Mouse (Mus musculus): ENCODE results near the gene 3110009E18Rik. TPM values are rescaled to one million over a fixed set of nuclear protein-coding genes. Genes with fewer than 3 reads are reported as not detected.

3110009E18Rik gene
- polyA plus RNA-seq, 2 experiments, result 3.5 to 10.4 TPM

GRCm38 (mm10) chr1:120161502-120161901 lies 40.5 kb downstream of the 3110009E18Rik start:
- DNase-seq (ENCODE audit: low read depth in 3 of 3, low spot score in 3 of 3) (no peak), ATAC-seq (ENCODE audit: insufficient read depth) (no peak)
- Histone ChIP-seq H3K36me3 (replicated peaks; ENCODE audit: control insufficient read depth, insufficient read depth, low read depth) (no peaks in the 10 kb centered on the region), H3K9ac (replicated peaks) (no peak overlapping the region), H3K27ac (no peak overlapping the region), H3K27me3 (ENCODE audit: control insufficient read depth, insufficient read depth, low read length) (no peaks in the 10 kb centered on the region), H3K4me1 (replicated peaks; ENCODE audit: control insufficient read depth in 2 of 2, insufficient read depth in 2 of 2, low read length in 1 of 2) (no peaks in the 10 kb centered on the region), H3K9me3 (ENCODE audit: control insufficient read depth, low read length) (no peaks in the 10 kb centered on the region), H3K4me2 (ENCODE audit: low read depth) (no peak overlapping the region), H3K4me3 (ENCODE audit: insufficient read depth in 1 of 2, low read depth in 2 of 2, low read length in 2 of 2) (no peak overlapping the region)
- TF ChIP-seq EP300 (IDR thresholded peaks at IDR 0.05; ENCODE audit: low read depth) (no peak), CTCF (IDR thresholded peaks at IDR 0.05; ENCODE audit: low read depth) (no peak)
- 77% methylated on average over 5 of the region's 5 CpGs for WGBS (ENCODE audit: insufficient replicate concordance)

GRCm38 (mm10) chr1:120162616-120163015 lies 41.6 kb downstream of the 3110009E18Rik start:
- Histone ChIP-seq H3K4me3 (ENCODE audit: insufficient read depth in 1 of 2, low read depth in 2 of 2, low read length in 2 of 2) (no peak overlapping the region), H3K27me3 (ENCODE audit: control insufficient read depth, insufficient read depth, low read length) (no peaks in the 10 kb centered on the region), H3K4me2 (ENCODE audit: low read depth) (no peak overlapping the region), H3K27ac (no peak overlapping the region), H3K9me3 (ENCODE audit: control insufficient read depth, low read length) (no peaks in the 10 kb centered on the region), H3K4me1 (replicated peaks; ENCODE audit: control insufficient read depth in 2 of 2, insufficient read depth in 2 of 2, low read length in 1 of 2) (no peaks in the 10 kb centered on the region), H3K36me3 (replicated peaks; ENCODE audit: control insufficient read depth, insufficient read depth, low read depth) (no peaks in the 10 kb centered on the region), H3K9ac (replicated peaks) (no peak overlapping the region)
- no peak for DNase-seq (ENCODE audit: low read depth in 3 of 3, low spot score in 3 of 3)
- ATAC-seq (ENCODE audit: insufficient read depth), result no peak
- 21% methylated on average over 1 of the region's 1 CpGs for WGBS (ENCODE audit: insufficient replicate concordance)
- TF ChIP-seq CTCF (IDR thresholded peaks at IDR 0.05; ENCODE audit: low read depth), result no peak
- no peak for TF ChIP-seq EP300 (IDR thresholded peaks at IDR 0.05; ENCODE audit: low read depth)

GRCm38 (mm10) chr1:120168016-120168415 lies 47.0 kb downstream of the 3110009E18Rik start:
- no peak overlapping the region for H3K4me2 ChIP-seq (ENCODE audit: low read depth)
- no peaks in the 10 kb centered on the region for H3K27me3 ChIP-seq (ENCODE audit: control insufficient read depth, insufficient read depth, low read length)
- H3K4me1 ChIP-seq (replicated peaks; ENCODE audit: control insufficient read depth in 2 of 2, insufficient read depth in 2 of 2, low read length in 1 of 2), result no peaks in the 10 kb centered on the region
- H3K36me3 ChIP-seq (replicated peaks; ENCODE audit: control insufficient read depth, insufficient read depth, low read depth), result no peaks in the 10 kb centered on the region
- no peak for TF ChIP-seq EP300 (IDR thresholded peaks at IDR 0.05; ENCODE audit: low read depth)
- TF ChIP-seq CTCF (IDR thresholded peaks at IDR 0.05; ENCODE audit: low read depth), result no peak
- no peak overlapping the region for H3K27ac ChIP-seq
- DNase-seq (ENCODE audit: low read depth in 3 of 3, low spot score in 3 of 3) (no peak), ATAC-seq (ENCODE audit: insufficient read depth) (no peak)
- WGBS (ENCODE audit: insufficient replicate concordance), result 67% methylated on average over 4 of the region's 4 CpGs
- no peak overlapping the region for H3K9ac ChIP-seq (replicated peaks)
- H3K9me3 ChIP-seq (ENCODE audit: control insufficient read depth, low read length), result no peaks in the 10 kb centered on the region
- no peak overlapping the region for H3K4me3 ChIP-seq (ENCODE audit: insufficient read depth in 1 of 2, low read depth in 2 of 2, low read length in 2 of 2)

GRCm38 (mm10) chr1:120168674-120169073 lies 47.7 kb downstream of the 3110009E18Rik start:
- Histone ChIP-seq H3K36me3 (replicated peaks; ENCODE audit: control insufficient read depth, insufficient read depth, low read depth) (no peaks in the 10 kb centered on the region), H3K27me3 (ENCODE audit: control insufficient read depth, insufficient read depth, low read length) (no peaks in the 10 kb centered on the region), H3K4me2 (ENCODE audit: low read depth) (no peak overlapping the region), H3K9ac (replicated peaks) (no peak overlapping the region), H3K27ac (no peak overlapping the region), H3K9me3 (ENCODE audit: control insufficient read depth, low read length) (no peaks in the 10 kb centered on the region), H3K4me1 (replicated peaks; ENCODE audit: control insufficient read depth in 2 of 2, insufficient read depth in 2 of 2, low read length in 1 of 2) (no peaks in the 10 kb centered on the region), H3K4me3 (ENCODE audit: insufficient read depth in 1 of 2, low read depth in 2 of 2, low read length in 2 of 2) (no peak overlapping the region)
- 76% methylated on average over 7 of the region's 7 CpGs for WGBS (ENCODE audit: insufficient replicate concordance)
- DNase-seq (ENCODE audit: low read depth in 3 of 3, low spot score in 3 of 3) (no peak), ATAC-seq (ENCODE audit: insufficient read depth) (no peak)
- no peak for TF ChIP-seq CTCF (IDR thresholded peaks at IDR 0.05; ENCODE audit: low read depth)
- no peak for TF ChIP-seq EP300 (IDR thresholded peaks at IDR 0.05; ENCODE audit: low read depth)

- H3K4me1 ChIP-seq (replicated peaks; ENCODE audit: control insufficient read depth in 2 of 2, insufficient read depth in 2 of 2, low read length in 1 of 2), result no peaks in the 10 kb centered on the region
- H3K9ac ChIP-seq (replicated peaks), result no peak overlapping the region
- no peak overlapping the region for H3K4me3 ChIP-seq (ENCODE audit: insufficient read depth in 1 of 2, low read depth in 2 of 2, low read length in 2 of 2)
- no peak overlapping the region for H3K4me2 ChIP-seq (ENCODE audit: low read depth)
- DNase-seq (ENCODE audit: low read depth in 3 of 3, low spot score in 3 of 3) (no peak), ATAC-seq (ENCODE audit: insufficient read depth) (no peak)
- no peaks in the 10 kb centered on the region for H3K9me3 ChIP-seq (ENCODE audit: control insufficient read depth, low read length)
- no peaks in the 10 kb centered on the region for H3K27me3 ChIP-seq (ENCODE audit: control insufficient read depth, insufficient read depth, low read length)
- H3K36me3 ChIP-seq (replicated peaks; ENCODE audit: control insufficient read depth, insufficient read depth, low read depth), result no peaks in the 10 kb centered on the region
- TF ChIP-seq EP300 (IDR thresholded peaks at IDR 0.05; ENCODE audit: low read depth) (no peak), CTCF (IDR thresholded peaks at IDR 0.05; ENCODE audit: low read depth) (no peak)
- 58% methylated on average over 7 of the region's 7 CpGs for WGBS (ENCODE audit: insufficient replicate concordance)
- no peak overlapping the region for H3K27ac ChIP-seq
These were observed 49.3 kb downstream of the 3110009E18Rik start for GRCm38 (mm10) chr1:120170307-120170706.

Data from liver, embryonic 14.5 days (tissue).